Mouse (Mus musculus) left cerebral cortex, postnatal 36 days (tissue): ENCODE data around the gene Sppl2c. TPM values are rescaled to one million over a fixed set of nuclear protein-coding genes. Genes with fewer than 3 reads are reported as not detected.
A peak's percentile ranks its signal among the peaks of the same experiment; 100 is the strongest.

Experiments used
- DNase-seq, 2 experiments: peaks; one replicate each; pipeline ENCODE4 v3.0.0; 2021 to 2022; ENCODE audit warnings: low spot score in 2 of 2, mixed read lengths in 1 of 2
- intact Hi-C: fragments of 180-260 bp; cut with DNase I; formaldehyde crosslinking; loops from one replicate; pipeline ENCODE4 v1.15.1; 2025
- total RNA-seq, 2 experiments: library from RNA; stranded (reverse); gene quantifications; 2 replicates each; pipeline ENCODE4 v1.2.3; 2021

Gene Sppl2c
- total RNA-seq, 2 experiments from 2014 or later: not detected

DNA sequence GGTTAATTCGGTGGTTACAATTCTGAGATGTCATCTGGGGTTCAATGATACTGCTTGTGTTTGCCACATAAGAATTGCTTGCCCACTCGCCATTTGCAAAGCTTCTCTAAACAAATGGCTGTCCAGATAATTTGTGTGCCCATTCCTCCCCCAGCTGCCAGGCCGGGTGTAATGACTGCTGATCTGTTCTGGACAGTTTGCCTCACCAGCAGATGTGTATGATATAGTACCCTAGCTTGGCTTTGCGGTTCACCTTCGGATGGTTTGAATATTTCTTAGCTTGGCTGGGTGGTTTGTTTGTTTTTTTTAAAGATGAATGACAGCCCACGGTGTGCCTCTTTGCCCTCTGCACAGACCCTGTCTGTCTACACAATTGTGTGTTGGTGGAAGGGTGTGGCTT is 48.6 kb downstream of the Sppl2c start:
- intact Hi-C loops: loop anchor here (5.0 to 10.0 kb wide), 2 partner anchors 43 to 210 kb away; no protein-coding TSS in a partner anchor
- no peak for DNase-seq

DNA sequence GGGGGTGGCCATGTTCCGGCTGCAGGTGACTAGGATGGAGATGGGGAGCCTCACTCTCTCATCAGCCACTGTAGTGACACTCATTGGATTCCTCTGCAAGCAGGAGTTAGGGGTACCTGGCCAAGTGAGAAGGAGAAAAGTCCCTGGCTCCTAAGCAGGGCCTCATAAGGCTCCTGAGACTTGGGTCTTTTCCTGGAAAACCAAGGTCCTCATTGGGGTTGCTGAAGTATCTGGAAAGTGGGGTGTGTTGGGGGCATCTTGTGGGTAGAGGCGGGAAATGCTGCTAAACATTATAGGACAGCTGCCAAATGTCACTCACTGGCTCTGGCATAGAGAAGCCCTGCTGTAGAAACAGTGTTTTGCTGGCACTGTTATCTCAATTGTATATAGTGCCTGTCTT is 49.8 kb downstream of the Sppl2c start:
- intact Hi-C loops: loop anchor here (10.0 kb wide), 1 partner anchor 209 kb away; no protein-coding TSS in a partner anchor
- no peak for DNase-seq

DNA sequence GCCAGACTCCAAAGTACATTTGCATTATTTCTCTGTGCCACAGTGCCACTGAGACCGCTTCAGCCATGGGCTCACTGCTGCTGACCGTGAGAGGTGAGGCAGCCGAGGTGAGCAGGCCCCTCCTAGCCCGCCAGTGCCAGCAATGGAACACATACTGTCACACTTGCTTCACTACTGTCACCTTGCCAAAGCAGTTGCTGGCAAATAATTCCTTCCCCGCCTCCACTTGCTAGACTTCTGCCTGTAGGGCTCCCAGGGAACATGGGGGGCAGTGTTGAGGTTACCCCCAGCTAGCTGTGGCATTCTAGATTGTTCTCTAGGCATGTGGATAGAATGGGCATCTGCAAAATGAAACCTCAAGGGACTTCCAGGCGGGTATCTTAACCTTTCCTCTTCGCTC is 51.1 kb downstream of the Sppl2c start:
- intact Hi-C loops: loop anchor here (10.0 kb wide), 1 partner anchor 208 kb away; no protein-coding TSS in a partner anchor
- DNase-seq: peak in 1 of 2 experiments; percentile 54

DNA sequence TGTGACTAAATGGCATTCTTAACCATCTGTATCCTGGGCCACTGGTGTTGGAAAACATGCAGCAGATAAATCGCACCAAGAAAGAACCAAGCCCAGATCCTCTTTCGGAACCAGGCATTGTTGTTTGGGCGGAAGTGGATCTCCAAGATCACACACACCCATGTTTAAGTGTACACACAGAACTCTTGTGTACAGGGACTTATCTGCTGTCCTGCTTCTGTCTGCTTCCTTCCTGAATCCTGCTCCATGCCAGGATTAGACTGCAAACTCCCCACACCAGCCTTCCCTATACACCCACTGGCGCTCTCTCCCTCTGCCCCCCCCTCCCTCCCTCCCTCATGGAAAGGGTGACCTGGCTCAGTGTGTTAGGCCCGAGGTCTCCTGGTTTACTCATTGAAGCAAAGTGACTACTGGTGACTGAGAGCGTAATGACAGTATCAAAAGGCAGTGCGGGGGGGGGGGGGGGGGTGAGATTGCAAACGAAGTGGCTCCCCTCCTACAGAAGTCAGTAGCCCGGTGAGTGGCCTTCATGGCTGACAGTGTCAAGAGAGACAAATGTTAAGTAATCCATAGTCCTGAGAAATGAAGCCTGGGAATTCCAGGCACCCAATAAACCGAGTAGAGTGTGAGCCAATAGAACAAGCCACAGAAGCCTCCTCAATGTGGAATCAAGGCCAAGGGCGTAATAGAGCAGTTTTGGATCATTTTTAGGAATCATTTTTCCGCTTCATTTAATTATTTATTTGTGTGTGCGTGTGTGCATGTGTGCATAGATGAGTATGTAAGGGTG is 52.0 kb downstream of the Sppl2c start:
- intact Hi-C loops: loop anchor here (10.0 kb wide), 1 partner anchor 207 kb away; no protein-coding TSS in a partner anchor
- no peak for DNase-seq

Other genes starting within 250 kb of the Sppl2c start
- 100 to 1,000 TPM; 883 to 922 TPM for gene Nsf, start 232.3 kb upstream of the Sppl2c start, total RNA-seq
- gene Arf2, start 219.6 kb upstream of the Sppl2c start, total RNA-seq: 10 to 100 TPM; 46.4 to 49.9 TPM
- gene Crhr1, start 53.5 kb upstream of the Sppl2c start, total RNA-seq: 10 to 100 TPM; 29.9 to 31.5 TPM
- 100 to 1,000 TPM; 349 to 367 TPM for gene Mapt, start 45.1 kb downstream of the Sppl2c start, total RNA-seq